Mouse (Mus musculus) testis, adult 2 months (tissue): ENCODE data around the gene Rpl35.

Experiments
- CTCF ChIP-seq: fragments of 200-500 bp; IDR thresholded peaks from 2 replicates; pipeline ENCODE4 v1.5.1; 2012; ENCODE audit warnings: low read depth, mild to moderate bottlenecking, inconsistent platforms, low read length, moderate library complexity; ENCODE audit not compliant: control insufficient read depth, insufficient read depth, insufficient replicate concordance
- POLR2A ChIP-seq: fragments of 200-500 bp; IDR thresholded peaks from 2 replicates; pipeline ENCODE4 v1.6.1; 2012; ENCODE audit warnings: low read depth, mild to moderate bottlenecking, inconsistent platforms, low read length, moderate library complexity; ENCODE audit not compliant: control insufficient read depth

- TF ChIP-seq POLR2A (peak; percentile 73), CTCF (peak; percentile 89)
These were observed 7.7 kb downstream of the Rpl35 start, which contains the start of gene Wdr38 for GRCm38 (mm10) chr2:38997386-38998374.
